Mouse (Mus musculus) telencephalon, adult 2 months (tissue): ENCODE results near the gene Id2.

Experiments used
- DNase-seq: peaks from one replicate; pipeline ENCODE4 v3.0.0-alpha.2; 2011; ENCODE audit warnings: low read depth, low spot score

The Id2 gene

GRCm38 (mm10) chr12:25083260-25084178 is 13.4 kb downstream of the Id2 start:
- DNase-seq: no peak

GRCm38 (mm10) chr12:25074344-25074743 is 22.6 kb downstream of the Id2 start:
- peak; percentile 62 for DNase-seq

GRCm38 (mm10) chr12:25073374-25073773 is 23.6 kb downstream of the Id2 start:
- DNase-seq: no peak

- DNase-seq: no peak
Measured at GRCm38 (mm10) chr12:25062264-25062663, 34.7 kb downstream of the Id2 start.

- no peak for DNase-seq
Measured at GRCm38 (mm10) chr12:25060901-25061300, 36.0 kb downstream of the Id2 start.

- DNase-seq: no peak
Measured at GRCm38 (mm10) chr12:25059487-25060200, 37.3 kb downstream of the Id2 start.

GRCm38 (mm10) chr12:25054963-25055362 is 42.0 kb downstream of the Id2 start:
- DNase-seq: no peak

GRCm38 (mm10) chr12:25054511-25054910 is 42.4 kb downstream of the Id2 start:
- no peak for DNase-seq

- no peak for DNase-seq
Measured at GRCm38 (mm10) chr12:25049253-25049652, 47.7 kb downstream of the Id2 start.

GRCm38 (mm10) chr12:25044579-25044978 is 52.4 kb downstream of the Id2 start:
- DNase-seq: no peak

GRCm38 (mm10) chr12:25044056-25044455 is 52.9 kb downstream of the Id2 start:
- no peak for DNase-seq
